ENCODE assay signal across 15 mouse cellular contexts in genomic region chr3:116801755-116802154, GRCm38 (mm10). TPM values are rescaled to one million over a fixed set of nuclear protein-coding genes. Genes with fewer than 3 reads are reported as not detected.
DNase-seq lines count a peak whose midpoint lies in the region; ATAC-seq and TF ChIP-seq lines count a peak whose summit lies in the region.
"Had no signal": no experiment of that assay in that cellular context is flagged by ENCODE, and none has a peak within 500 bp of the region (broad histone marks: within the 10 kb centered on the region; RNA-seq: fewer than 3 reads in every experiment).

No protein-coding gene starts in this region.

- WGBS in limb, embryonic 11.5 days: 45% methylated on average over 8 of the region's 8 CpGs
- 50% methylated on average over 8 of the region's 8 CpGs for WGBS in limb, embryonic 10.5 days
- 76% methylated on average over 8 of the region's 8 CpGs for WGBS in hindbrain, embryonic 11.5 days

- 0 out of 2 replicates have a peak, but pooled peaks have one; percentile 44 for ATAC-seq in limb, embryonic 11.5 days (ENCODE audit: insufficient number of reproducible peaks, low FRiP score, low TSS enrichment, low read depth)
- ATAC-seq in hindbrain, embryonic 11.5 days (ENCODE audit: low FRiP score): no peak
- ATAC-seq: midbrain, embryonic 15.5 days had no signal

- no peak overlapping the region for H3ac ChIP-seq in myocyte (ENCODE audit: control insufficient read depth, insufficient read length)

- no peak overlapping the region for H3K4me3 ChIP-seq in limb, embryonic 11.5 days (ENCODE audit: low read depth, low read length)
- no peak overlapping the region for H3K4me3 ChIP-seq in limb, embryonic 10.5 days
- no peak overlapping the region for H3K4me3 ChIP-seq in myocyte
- H3K4me3 ChIP-seq in hindbrain, embryonic 11.5 days (ENCODE audit: low read depth, low read length): no peak overlapping the region
- H3K4me3 ChIP-seq: hindbrain, embryonic 13.5 days; left cerebral cortex, adult 2 months; midbrain, embryonic 15.5 days had no signal

- H3K4me2 ChIP-seq in limb, embryonic 11.5 days (ENCODE audit: low read depth, severe bottlenecking): no peak overlapping the region
- H3K4me2 ChIP-seq in myocyte (ENCODE audit: low read depth): peak overlapping the region; percentile 16
- no peak overlapping the region for H3K4me2 ChIP-seq in hindbrain, embryonic 11.5 days (replicated peaks; ENCODE audit: low read depth, low read length)
- H3K4me2 ChIP-seq: hindbrain, embryonic 13.5 days; midbrain, embryonic 15.5 days had no signal

- no peak for TF ChIP-seq POLR2A in myocyte (IDR thresholded peaks at IDR 0.05; ENCODE audit: insufficient read length, low read depth)

- no peak overlapping the region for H3K9ac ChIP-seq in limb, embryonic 11.5 days (ENCODE audit: low read length)
- H3K9ac ChIP-seq in hindbrain, embryonic 11.5 days (ENCODE audit: low read depth, low read length): no peak overlapping the region
- H3K9ac ChIP-seq: hindbrain, embryonic 13.5 days; liver, embryonic 14.5 days; midbrain, embryonic 15.5 days had no signal

- H3K4me1 ChIP-seq in limb, embryonic 11.5 days (ENCODE audit: control insufficient read depth, insufficient read depth, low read length): no peaks in the 10 kb centered on the region
- H3K4me1 ChIP-seq in limb, embryonic 10.5 days: peaks cover 8% of the 10 kb centered on the region
- no peaks in the 10 kb centered on the region for H3K4me1 ChIP-seq in hindbrain, embryonic 11.5 days (replicated peaks; ENCODE audit: control insufficient read depth, insufficient read depth, low read length)

- H3K36me3 ChIP-seq in limb, embryonic 11.5 days (ENCODE audit: control insufficient read depth, insufficient read depth, low read length): no peaks in the 10 kb centered on the region
- H3K36me3 ChIP-seq in limb, embryonic 10.5 days: 0 out of 2 replicates have a peak, but pooled peaks cover 4% of the 10 kb centered on the region
- H3K36me3 ChIP-seq in myocyte (ENCODE audit: control insufficient read depth, insufficient read depth): peaks cover 34% of the 10 kb centered on the region
- H3K36me3 ChIP-seq in hindbrain, embryonic 11.5 days (ENCODE audit: control insufficient read depth, insufficient read depth, low read length): no peaks in the 10 kb centered on the region

- H3K79me2 ChIP-seq in myocyte (ENCODE audit: control insufficient read depth, insufficient read depth): peaks cover 36% of the 10 kb centered on the region

- peak; percentile 12 for DNase-seq in embryo, embryonic 11 days
- DNase-seq in embryo, embryonic 10.5 days (ENCODE audit: low spot score): no peak
- no peak for DNase-seq in limb, embryonic 11.5 days (ENCODE audit: low spot score)
- DNase-seq in limb, embryonic 10.5 days (ENCODE audit: low spot score): no peak
- DNase-seq in kidney, adult 8-10 months: peak; percentile 35 to 52
- no peak for DNase-seq in hindbrain, embryonic 11.5 days (ENCODE audit: low spot score)
- DNase-seq in spleen, postnatal 14 days (ENCODE audit: low spot score in 2 of 2): no peak
- DNase-seq: lung, postnatal 4 days; retina, postnatal 1 day; spleen, adult 18-20 months had no signal

- H3K27ac ChIP-seq in limb, embryonic 11.5 days (replicated peaks; ENCODE audit: low read depth, low read length): no peak overlapping the region
- H3K27ac ChIP-seq in limb, embryonic 10.5 days: no peak overlapping the region
- no peak overlapping the region for H3K27ac ChIP-seq in hindbrain, embryonic 11.5 days (ENCODE audit: low read depth, low read length)
- H3K27ac ChIP-seq: hindbrain, embryonic 13.5 days; left cerebral cortex, adult 2 months; liver, embryonic 14.5 days; midbrain, embryonic 15.5 days had no signal

- H3K27me3 ChIP-seq in limb, embryonic 11.5 days (ENCODE audit: control insufficient read depth, insufficient read depth, low read length): no peaks in the 10 kb centered on the region
- no peaks in the 10 kb centered on the region for H3K27me3 ChIP-seq in limb, embryonic 10.5 days (ENCODE audit: low read depth, poor library complexity, severe bottlenecking)
- H3K27me3 ChIP-seq in myocyte (ENCODE audit: control insufficient read depth, insufficient read depth, insufficient read length): no peaks in the 10 kb centered on the region
- no peaks in the 10 kb centered on the region for H3K27me3 ChIP-seq in hindbrain, embryonic 11.5 days (ENCODE audit: control insufficient read depth, insufficient read depth, low read length)
- H3K27me3 ChIP-seq: hindbrain, embryonic 13.5 days; midbrain, embryonic 15.5 days had no signal

- H3K9me3 ChIP-seq in limb, embryonic 11.5 days (ENCODE audit: control insufficient read depth, low read length): no peaks in the 10 kb centered on the region
- H3K9me3 ChIP-seq in limb, embryonic 10.5 days (replicated peaks): no peaks in the 10 kb centered on the region
- no peaks in the 10 kb centered on the region for H3K9me3 ChIP-seq in hindbrain, embryonic 11.5 days (ENCODE audit: control insufficient read depth, low read length)
- H3K9me3 ChIP-seq: hindbrain, embryonic 13.5 days; midbrain, embryonic 15.5 days had no signal

TF ChIP-seq in myocyte, 11 proteins besides CTCF, POLR2A, EP300 and RAD21:
- TF ChIP-seq TCF12 (IDR thresholded peaks at IDR 0.05; ENCODE audit: insufficient read depth, poor library complexity, severe bottlenecking) (no peak), REST (IDR thresholded peaks at IDR 0.05; ENCODE audit: insufficient read depth, insufficient read length) (no peak), POLR2AphosphoS2 (IDR thresholded peaks at IDR 0.05; ENCODE audit: insufficient read length, low read depth) (no peak), USF1 (IDR thresholded peaks at IDR 0.05; ENCODE audit: low read depth) (no peak), TCF3 (IDR thresholded peaks at IDR 0.05; ENCODE audit: insufficient read length, low read depth) (no peak), MYOG (IDR thresholded peaks at IDR 0.05; ENCODE audit: control insufficient read depth in 1 of 3, insufficient read depth in 1 of 3, insufficient read length in 2 of 3, low read depth in 2 of 3) (no peak), E2F4 (IDR thresholded peaks at IDR 0.05; ENCODE audit: insufficient read depth) (no peak), SRF (IDR thresholded peaks at IDR 0.05; ENCODE audit: control insufficient read depth, insufficient read length, low read depth) (no peak), MAX (IDR thresholded peaks at IDR 0.05; ENCODE audit: low read depth) (no peak), CEBPB (IDR thresholded peaks at IDR 0.05; ENCODE audit: insufficient read depth, poor library complexity, severe bottlenecking) (no peak), MYOD1 (IDR thresholded peaks at IDR 0.05; ENCODE audit: control insufficient read depth in 1 of 3, insufficient read length in 2 of 3, low read depth in 2 of 3) (no peak)

RNA-seq across cellular contexts. Expression of gene Agl, which starts 6.2 kb away (rescaled TPM):
- polyA plus RNA-seq in limb, embryonic 11.5 days (2014; fragmentation: Nextera tagmentation; extraction: Ambion mirVana): 10.2 and 10.4 TPM in 2 replicates
- polyA plus RNA-seq in limb, embryonic 10.5 days (2016; fragmentation: Nextera tagmentation; extraction: Ambion mirVana): 6.4 and 7.3 TPM in 2 replicates
- polyA plus RNA-seq in myocyte (2012; fragmentation: generic; extraction: Trizol): 35.8 TPM
- 15.2 and 16.6 TPM in 2 replicates for polyA plus RNA-seq in hindbrain, embryonic 11.5 days (2014; fragmentation: Nextera tagmentation; extraction: Ambion mirVana)

RNA-seq across cellular contexts. Expression of gene Frrs1, which starts 57.5 kb away (rescaled TPM):
- polyA plus RNA-seq in limb, embryonic 11.5 days (2014; fragmentation: Nextera tagmentation; extraction: Ambion mirVana): 10.7 and 14.5 TPM in 2 replicates
- polyA plus RNA-seq in limb, embryonic 10.5 days (2016; fragmentation: Nextera tagmentation; extraction: Ambion mirVana): 12.7 and 14.3 TPM in 2 replicates
- polyA plus RNA-seq in myocyte (2012; fragmentation: generic; extraction: Trizol): 12.7 TPM
- 9.5 and 10.3 TPM in 2 replicates for polyA plus RNA-seq in hindbrain, embryonic 11.5 days (2014; fragmentation: Nextera tagmentation; extraction: Ambion mirVana)

Comparison
In these comparisons a context has a peak if more than half of its experiments do, and no peak if none do; other contexts are left out.
1. DNase-seq: peak in embryo, embryonic 11 days (single experiment) and kidney, adult 8-10 months (2 of 2); none in embryo, embryonic 10.5 days (single experiment), limb, embryonic 11.5 days (single experiment), limb, embryonic 10.5 days (single experiment), hindbrain, embryonic 11.5 days (single experiment) and spleen, postnatal 14 days (0 of 2).